Mouse (Mus musculus) neutrophil, adult 5-6 weeks (primary cell): Measurements from ENCODE around the gene Mrpl49. TPM values are rescaled to one million over a fixed set of nuclear protein-coding genes. Genes with fewer than 3 reads are reported as not detected.
A peak's percentile ranks its signal among the peaks of the same experiment; 100 is the strongest.

Source experiments
- ATAC-seq: fragments of 151-379, 151-347 bp; 2 replicates; pipeline ENCODE4 v1.8.0; 2017; ENCODE audit warnings: mild to moderate bottlenecking, moderate TSS enrichment; ENCODE audit not compliant: insufficient number of reproducible peaks, poor library complexity, low FRiP score, severe bottlenecking; ENCODE audit errors: extremely low read depth
- total RNA-seq: library from RNA; stranded (forward); fragments of 200-1000 nt; gene quantifications from 2 replicates; pipeline ENCODE4 v1.2.3, GENCODE M21; 2017

The Mrpl49 gene
- 28.7 and 29.2 TPM in 2 replicates for total RNA-seq

DNA sequence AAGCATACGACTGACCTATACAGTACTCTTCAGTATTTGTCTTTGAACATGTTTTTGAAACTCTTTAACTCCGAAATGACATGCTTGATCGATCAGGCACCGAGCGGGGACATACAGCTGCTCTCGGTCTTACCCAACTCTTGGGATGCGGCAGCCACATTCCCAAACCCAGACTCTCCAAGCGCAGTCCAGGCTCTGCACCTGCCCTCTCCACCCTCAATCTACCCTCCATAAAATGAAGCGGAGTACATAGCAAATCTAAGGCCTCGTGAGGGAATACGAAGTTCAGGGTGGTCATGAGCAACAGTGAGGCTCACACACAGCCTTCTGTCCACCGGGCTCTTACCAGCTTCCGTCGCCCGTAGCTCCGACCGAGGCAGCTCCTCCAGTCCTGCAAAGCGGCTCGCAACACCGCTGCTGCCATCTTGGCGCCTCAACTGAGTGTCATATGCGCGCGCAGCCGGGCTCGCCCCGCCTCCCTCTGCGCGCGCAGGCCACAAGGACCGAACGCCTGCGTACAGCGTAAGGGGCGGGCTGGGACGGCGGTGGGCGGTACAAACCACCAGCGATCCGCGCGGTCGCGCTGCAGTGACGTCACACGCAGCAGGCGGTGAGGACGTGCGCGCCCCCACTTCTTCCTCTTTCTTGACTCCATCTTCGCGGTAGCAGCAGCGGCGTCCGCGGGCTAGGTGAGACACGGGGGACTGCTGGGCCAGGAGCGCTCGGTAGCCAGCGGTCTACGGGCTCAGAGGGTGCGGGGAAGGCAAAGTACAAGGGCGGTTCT, at the start of gene Mrpl49, which contains the start of gene Fau:
Gene Mrpl49 (minus strand): TSS at position 473 of the 784 bp plus-strand sequence.
Gene Fau (plus strand): TSS at position 532 of the 784 bp plus-strand sequence.
- ATAC-seq: peak; percentile 76

GRCm38 (mm10) chr19:6105586-6105985, 48.0 kb upstream of the Mrpl49 start, which contains the start of gene Naaladl1:
TSS of gene Naaladl1 (plus strand) at chr19:6105782.
- ATAC-seq: no peak

DNA sequence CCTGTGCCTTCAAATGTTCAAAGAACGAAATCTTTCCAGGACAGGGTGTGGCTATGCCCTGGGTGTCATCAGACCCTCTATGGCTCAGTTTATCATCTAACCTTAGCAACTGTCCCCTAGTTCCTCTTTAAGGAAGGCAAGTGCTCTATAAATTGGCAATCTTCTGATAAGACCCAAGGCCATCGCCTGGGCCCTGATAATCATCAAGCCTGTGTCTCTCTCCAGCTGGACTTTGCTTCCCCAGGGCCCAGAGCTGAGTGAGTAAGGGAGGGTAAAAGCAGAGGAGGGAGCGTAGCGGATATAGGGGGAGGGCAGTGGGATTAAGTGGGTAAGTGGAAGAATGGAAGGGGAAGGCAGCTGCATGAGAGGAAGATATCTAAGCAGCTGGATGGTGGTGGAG, 46.9 kb upstream of the Mrpl49 start:
- ATAC-seq: no peak

DNA sequence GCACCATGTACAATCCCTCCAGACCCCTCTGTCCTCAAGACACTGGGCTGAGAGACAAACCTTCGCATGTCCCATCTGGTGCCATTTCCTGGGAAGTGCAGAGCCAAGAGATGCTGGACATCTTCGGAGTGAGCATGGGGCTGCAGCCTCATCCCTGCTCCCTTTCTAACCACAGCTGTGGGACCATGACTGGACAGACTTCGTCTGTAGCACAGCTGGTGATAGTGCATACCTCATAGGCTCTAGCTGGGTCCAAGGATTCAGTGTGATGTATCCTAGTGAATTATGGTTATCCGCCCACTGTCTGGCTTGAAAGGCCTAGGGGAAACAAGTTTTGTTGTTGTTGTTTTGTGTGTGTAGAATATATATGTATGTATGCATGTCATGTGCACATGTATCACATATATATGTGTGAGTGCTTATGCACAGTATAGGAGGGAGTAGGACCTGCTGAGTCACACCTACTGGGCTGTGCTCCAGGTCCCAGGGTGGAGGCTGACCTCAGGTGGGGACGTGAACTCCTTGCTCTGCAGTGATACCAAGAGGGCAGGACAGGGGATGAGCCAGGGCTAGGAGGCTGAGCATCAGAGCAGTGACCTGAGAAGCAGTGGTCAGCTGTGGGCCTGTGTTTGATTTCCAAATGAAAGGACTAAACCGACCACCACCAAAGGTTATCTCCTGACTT, 44.7 kb upstream of the Mrpl49 start:
- no peak for ATAC-seq

DNA sequence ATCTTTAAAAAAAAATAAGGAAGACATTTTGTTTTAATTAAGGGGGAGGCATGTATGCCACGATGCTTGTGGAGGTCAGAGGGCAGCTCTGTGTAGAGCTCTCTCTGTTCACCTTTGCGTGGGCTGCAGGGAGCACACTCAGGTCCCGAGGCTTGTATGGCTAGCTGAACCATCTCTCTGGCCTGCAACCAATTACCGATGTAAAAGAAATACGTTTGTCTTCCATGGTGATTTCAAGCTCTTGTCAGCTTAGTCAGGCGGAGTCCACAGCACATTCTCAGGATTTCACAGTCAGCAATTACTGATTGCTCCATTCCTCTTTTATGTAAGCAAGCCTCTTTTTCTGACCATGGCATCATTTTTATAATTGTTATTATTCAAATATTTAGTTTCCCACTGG, 43.6 kb upstream of the Mrpl49 start:
- no peak for ATAC-seq

- ATAC-seq: no peak
Measured at GRCm38 (mm10) chr19:6097847-6098246, 40.3 kb upstream of the Mrpl49 start.

- no peak for ATAC-seq
Measured at GRCm38 (mm10) chr19:6094119-6094518, 36.5 kb upstream of the Mrpl49 start, which contains the start of gene AC131692.1. TSS of gene AC131692.1 (plus strand) at chr19:6094419.

DNA sequence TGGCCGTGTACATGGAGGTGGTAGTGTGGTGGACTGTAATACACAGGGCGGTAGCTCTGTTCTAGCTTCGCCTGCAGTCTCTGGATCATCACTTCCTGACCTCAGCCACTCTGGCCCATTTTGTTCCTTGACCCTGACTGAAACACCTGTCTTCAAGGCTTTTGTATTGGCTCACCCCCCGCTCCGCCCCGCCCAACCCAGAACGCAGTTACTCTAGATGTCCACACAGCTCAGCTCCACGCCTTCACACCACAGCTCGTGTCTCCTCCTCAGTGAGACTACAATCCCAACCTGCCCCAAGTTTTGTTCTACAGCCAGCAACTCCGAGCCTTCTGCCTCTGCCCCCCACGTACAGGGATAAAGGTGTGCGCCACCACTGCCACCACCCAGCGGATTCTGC, 31.3 kb upstream of the Mrpl49 start:
- no peak for ATAC-seq

GRCm38 (mm10) chr19:6085417-6085879, 27.9 kb upstream of the Mrpl49 start:
- ATAC-seq: peak; percentile 28; the same call in 1 of the 2 replicates

DNA sequence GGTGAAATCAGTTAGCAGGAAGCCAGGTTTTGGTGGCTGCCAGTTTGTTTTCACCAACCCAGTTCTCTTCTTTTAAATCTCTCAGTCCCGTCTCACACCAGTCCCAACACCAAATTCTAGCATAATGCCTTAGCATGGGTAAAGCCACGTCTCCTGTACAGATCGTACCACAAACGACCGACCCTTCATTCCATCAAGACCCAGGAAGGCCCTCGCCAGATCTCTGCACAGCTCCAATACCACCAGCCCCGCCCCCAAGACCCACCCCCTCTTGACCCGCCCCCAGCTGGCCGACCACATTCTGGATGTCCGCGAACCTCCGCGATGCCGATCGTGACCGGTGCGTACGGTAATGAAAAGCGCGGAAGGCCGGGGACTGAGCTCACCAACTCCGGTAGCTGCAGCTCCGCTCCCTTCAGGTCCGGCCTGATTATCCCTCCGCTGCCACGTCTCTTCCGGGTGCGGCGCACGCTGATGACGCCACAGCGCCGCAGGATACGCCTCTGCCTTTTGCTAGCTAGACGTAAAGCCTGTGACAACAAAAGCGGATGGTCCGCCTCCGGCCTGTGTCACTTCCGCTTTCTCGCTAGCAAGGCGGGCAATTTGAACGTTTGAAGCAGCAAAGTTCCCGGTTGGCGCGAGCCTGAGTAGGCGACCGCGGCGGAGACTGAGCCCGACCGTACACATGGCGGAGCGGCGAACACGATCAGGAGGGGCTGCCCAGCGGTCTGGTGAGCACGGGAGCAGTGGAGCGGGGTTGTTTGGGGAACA, 27.1 kb upstream of the Mrpl49 start, which contains the start of the genes Zfpl1 and Cdca5:
Gene Zfpl1 (minus strand): TSS at position 479 of the 771 bp plus-strand sequence.
Gene Cdca5 (plus strand): TSS at position 506 of the 771 bp plus-strand sequence.
- ATAC-seq: peak; percentile 95

- no peak for ATAC-seq
Measured at GRCm38 (mm10) chr19:6082156-6082555, 24.6 kb upstream of the Mrpl49 start, which contains the start of gene Gm28374. TSS of gene Gm28374 (minus strand) at chr19:6082256.

DNA sequence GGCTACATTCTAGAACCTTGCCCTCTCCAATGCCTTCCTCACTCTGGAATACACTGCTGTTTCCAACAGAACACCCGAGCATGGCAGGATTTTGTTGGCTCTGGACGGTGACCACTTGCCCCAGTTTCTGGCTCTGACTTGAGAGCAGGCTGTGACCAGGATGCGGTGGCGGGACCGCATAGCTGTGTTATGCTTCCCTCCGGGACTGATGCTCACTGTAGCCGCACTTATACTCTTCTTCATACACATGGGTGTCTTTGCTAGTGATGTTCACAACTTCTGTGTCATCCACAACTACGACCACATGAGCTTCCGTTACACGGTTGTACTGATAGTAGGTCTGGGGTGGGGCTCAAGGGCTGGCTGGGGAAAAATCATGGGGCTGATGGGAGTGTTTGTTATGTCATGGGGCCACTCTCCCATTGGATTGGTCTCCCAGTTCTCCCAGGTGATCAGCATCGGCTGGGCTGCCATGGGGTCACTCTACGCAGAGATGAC, 22.4 kb upstream of the Mrpl49 start, which contains the start of gene Tmem262:
Gene Tmem262 (plus strand): TSS at position 51 of the 498 bp plus-strand sequence.
- no peak for ATAC-seq

- ATAC-seq: peak; percentile 90
Measured at GRCm38 (mm10) chr19:6076564-6077393, 19.2 kb upstream of the Mrpl49 start, which contains the start of gene Vps51. TSS of gene Vps51 (minus strand) at chr19:6077231.

DNA sequence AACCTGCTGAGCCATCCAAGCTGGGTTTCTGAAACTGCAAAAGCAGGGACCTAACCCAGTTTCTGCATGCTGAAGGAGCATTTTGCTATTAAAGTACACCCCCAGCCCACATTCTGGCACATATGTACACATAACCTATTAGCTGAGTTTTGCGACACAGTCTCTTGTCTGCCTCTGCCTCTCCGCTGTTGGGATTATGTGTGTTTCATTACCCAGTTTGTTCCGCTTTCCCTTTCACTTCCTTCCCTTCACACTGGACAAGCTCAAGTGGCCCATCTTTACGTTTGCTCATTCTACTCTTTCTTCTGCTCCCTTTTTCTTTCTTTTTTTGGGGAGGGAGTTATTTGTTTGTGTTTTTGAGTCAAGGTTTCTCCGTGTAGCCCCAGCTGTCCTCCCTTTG, 16.3 kb upstream of the Mrpl49 start:
- ATAC-seq: no peak

GRCm38 (mm10) chr19:6071261-6071660, 13.7 kb upstream of the Mrpl49 start:
- no peak for ATAC-seq

DNA sequence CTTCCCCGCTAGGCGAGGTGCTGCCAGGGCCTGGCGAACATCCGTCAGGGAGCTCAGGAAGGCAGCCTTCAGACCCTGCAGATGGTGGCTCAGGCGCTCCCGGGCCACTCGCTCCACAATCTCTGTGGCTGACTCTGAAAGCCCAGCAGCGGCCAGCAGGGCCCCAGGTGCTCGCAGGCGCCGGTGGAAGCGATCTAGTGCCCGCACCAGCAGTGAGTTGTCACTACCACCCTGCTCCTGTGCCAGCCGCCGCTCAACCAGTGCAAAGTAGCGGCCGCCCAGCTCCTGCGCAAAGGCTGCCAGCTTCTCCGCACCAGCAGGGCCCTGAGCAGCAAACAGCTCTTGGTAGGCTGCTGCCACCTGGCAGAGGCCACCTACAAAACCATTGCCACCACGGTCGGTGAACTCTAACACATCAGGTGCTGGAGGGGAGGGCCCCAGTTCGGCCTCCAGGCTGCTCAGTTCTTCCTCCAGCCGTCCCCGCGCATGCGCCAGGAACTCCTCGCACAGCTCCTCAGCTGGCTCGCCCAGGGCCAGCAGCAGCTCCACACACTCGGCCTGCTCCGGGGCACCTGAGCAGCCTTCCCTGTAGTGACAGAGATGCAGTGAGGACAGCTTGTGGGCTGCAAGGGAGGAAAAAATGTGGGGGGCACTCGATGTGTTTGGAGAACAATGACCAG, 13.1 kb upstream of the Mrpl49 start:
- no peak for ATAC-seq

DNA sequence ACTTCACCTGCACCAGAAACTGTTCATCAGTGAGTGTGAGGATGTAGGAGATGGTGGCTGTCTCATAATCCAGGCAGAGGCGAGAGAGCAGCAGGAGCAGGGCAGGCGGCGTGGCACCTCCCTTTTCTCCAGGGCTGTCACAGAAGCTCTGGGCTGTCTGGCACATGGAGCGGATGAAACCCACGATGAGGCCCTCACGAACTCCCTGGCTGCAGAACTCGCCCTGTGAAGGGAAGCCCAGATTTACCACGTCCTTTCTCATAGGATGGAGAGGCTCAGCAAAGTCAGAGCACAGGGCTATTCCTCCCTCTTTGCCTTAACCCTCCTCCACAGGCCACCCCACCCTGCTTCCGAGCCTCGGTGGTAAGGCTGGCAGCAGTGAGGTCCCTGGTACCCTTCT, 12.3 kb upstream of the Mrpl49 start:
- ATAC-seq: no peak
